Mouse (Mus musculus): ENCODE measurements around the gene Tln1. TPM values are rescaled to one million over a fixed set of nuclear protein-coding genes. Genes with fewer than 3 reads are reported as not detected.

Tln1 gene
- polyA plus RNA-seq, 1 experiment: 197 TPM

DNA sequence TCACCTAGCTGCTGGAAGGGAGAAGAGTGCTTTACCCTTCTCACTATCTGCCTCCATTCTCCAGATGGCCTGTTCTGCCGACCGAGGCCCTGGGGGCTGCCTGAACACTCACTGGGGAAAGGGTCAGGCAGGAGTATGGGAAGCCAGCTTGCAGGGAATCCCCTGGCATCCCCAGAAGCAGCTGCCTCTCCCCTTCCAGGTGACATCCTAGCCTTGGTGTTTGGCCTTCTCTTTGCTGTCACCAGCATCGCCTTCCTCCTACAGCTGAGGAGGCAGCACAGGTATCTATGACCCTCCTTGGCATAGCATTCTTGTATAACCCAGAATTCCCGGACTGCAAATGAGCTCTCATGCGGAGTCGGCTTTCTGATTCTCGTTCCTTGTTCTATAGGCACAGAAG, 49.8 kb downstream of the Tln1 start:
- 68% methylated on average over 7 of the region's 7 CpGs for WGBS
- Histone ChIP-seq H3K4me3 (replicated peaks; ENCODE audit: extremely low read depth, low read depth, low read length) (no peak overlapping the region), H3K4me1 (ENCODE audit: control insufficient read depth, insufficient read depth, low read length) (peaks cover 7% of the 10 kb centered on the region; the same call in 1 of the 2 replicates)
- DNase-seq: no peak
- no peak for TF ChIP-seq POLR2A (IDR thresholded peaks at IDR 0.05; ENCODE audit: borderline replicate concordance, extremely low read depth, low read depth, low read length)

DNA sequence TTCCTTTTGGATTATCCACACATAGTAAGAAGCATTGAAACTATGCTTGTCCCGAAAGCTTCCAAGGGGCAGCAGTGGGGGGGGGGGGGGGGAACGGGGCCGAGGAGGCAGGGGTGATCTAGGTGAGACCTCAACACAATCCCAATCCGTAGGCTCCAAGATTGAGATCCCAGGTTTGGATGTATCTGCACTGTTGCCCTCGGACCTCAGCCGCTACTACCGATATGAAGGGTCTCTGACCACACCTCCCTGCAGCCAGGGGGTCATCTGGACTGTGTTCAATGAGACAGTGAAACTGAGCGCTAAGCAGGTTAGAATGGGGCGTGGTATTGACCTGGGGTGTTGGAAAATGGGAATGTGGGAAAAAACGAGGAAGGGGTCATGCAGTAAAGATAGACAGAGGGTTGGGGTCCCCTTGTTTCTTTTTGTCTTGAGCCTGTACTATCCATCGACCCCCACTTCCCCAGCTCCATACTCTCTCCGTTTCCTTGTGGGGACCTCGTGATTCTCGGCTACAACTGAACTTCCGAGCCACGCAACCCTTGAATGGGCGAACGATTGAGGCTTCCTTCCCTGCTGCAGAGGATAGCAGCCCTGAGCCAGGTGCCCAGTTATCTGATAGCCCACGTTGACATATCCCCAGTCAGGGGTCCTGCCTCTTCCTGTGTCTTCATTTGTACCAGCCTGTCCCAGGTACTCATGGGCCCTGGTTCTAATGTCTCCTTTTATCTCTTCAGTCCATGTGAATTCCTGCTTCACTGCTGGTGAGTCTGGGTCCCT, 50.6 kb downstream of the Tln1 start:
- H3K4me1 ChIP-seq (ENCODE audit: control insufficient read depth, insufficient read depth, low read length): peaks cover 7% of the 10 kb centered on the region; the same call in 1 of the 2 replicates
- TF ChIP-seq POLR2A (IDR thresholded peaks at IDR 0.05; ENCODE audit: borderline replicate concordance, extremely low read depth, low read depth, low read length): no peak
- no peak for TF ChIP-seq CTCF (IDR thresholded peaks at IDR 0.05; ENCODE audit: insufficient read depth, low read length)
- no peak for DNase-seq
- no peak overlapping the region for H3K4me3 ChIP-seq (replicated peaks; ENCODE audit: extremely low read depth, low read depth, low read length)
- 72% methylated on average over 19 of the region's 19 CpGs for WGBS

DNA sequence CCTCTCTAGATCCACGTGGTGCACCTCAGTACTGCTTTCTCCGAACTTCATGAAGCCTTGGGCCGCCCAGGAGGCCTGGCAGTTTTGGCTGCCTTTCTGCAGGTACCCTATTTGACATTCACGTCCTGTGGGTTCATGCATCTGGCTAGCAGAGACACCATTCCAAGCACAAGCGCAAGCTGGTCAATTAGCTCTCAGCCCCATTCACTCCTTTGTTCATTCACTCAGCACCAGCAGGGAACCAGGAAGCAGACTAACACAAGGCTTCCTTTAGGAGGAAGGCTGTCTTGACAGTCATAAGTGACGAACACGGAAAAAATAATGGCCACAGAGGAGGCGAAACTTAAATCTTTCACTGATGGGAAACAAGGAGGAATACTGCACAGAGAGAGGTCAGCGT, 53.4 kb downstream of the Tln1 start:
- no peak for DNase-seq
- 35% methylated on average over 9 of the region's 9 CpGs for WGBS
- no peak for TF ChIP-seq CTCF (IDR thresholded peaks at IDR 0.05; ENCODE audit: insufficient read depth, low read length)
- no peak for TF ChIP-seq POLR2A (IDR thresholded peaks at IDR 0.05; ENCODE audit: borderline replicate concordance, extremely low read depth, low read depth, low read length)
- Histone ChIP-seq H3K4me1 (ENCODE audit: control insufficient read depth, insufficient read depth, low read length) (peaks cover 7% of the 10 kb centered on the region; the same call in 1 of the 2 replicates), H3K4me3 (replicated peaks; ENCODE audit: extremely low read depth, low read depth, low read length) (no peak overlapping the region)

DNA sequence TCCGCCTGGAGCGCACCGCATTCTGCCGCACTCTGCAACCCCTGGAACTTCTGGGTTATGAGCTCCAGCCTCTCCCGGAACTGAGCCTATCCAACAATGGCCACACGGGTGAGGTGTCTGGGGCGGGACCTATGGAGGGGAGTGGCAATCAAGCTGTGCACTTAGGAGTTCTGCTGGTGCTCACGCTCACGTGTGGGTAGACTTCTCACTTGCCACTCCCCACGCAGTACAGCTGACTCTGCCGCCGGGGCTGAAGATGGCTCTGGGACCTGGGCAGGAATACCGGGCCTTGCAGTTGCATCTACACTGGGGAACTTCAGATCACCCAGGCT, 53.9 kb downstream of the Tln1 start:
- 2% methylated on average over 13 of the region's 13 CpGs for WGBS
- Histone ChIP-seq H3K4me3 (replicated peaks; ENCODE audit: extremely low read depth, low read depth, low read length) (peak overlapping the region; percentile 52), H3K4me1 (ENCODE audit: control insufficient read depth, insufficient read depth, low read length) (peaks cover 7% of the 10 kb centered on the region; the same call in 1 of the 2 replicates)
- DNase-seq: peak; percentile 79
- TF ChIP-seq CTCF (IDR thresholded peaks at IDR 0.05; ENCODE audit: insufficient read depth, low read length) (no peak), POLR2A (IDR thresholded peaks at IDR 0.05; ENCODE audit: borderline replicate concordance, extremely low read depth, low read depth, low read length) (peak; percentile 61; the same call in 1 of the 2 replicates)

DNA sequence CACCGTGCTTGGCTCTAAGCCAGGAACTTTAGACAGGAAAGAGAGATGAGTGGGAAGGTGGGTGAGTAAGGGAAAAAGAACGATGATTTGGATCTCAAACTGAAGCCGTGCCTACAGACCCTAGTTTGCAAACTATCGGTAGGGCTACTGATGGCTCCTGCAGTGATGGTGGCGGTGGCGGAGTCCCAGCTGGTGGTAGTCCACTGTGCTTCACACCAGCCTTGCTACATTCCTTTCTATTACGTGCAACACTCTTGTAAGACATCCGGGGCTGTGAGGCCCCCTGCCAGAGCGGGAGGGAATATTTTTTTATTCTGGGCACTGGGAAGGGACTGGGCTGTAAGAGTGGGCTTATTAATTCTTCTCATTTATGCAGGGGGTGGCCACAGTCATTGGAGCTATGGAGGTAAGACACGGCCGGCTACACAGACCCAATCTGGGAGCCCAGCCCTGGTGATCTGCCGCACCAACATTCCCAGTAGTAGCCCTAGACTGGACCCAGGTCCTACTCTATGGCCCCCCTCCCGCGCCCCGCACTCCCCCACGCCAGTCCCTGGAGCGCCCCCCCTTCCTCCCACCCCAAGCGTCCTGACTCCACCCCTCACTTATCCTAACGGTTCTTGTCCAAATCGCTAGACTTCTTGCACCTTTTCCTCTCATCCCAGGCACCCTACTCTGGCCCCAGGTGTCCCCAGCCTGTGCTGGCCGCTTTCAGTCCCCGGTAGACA, 54.4 kb downstream of the Tln1 start:
- 7% methylated on average over 22 of the region's 22 CpGs for WGBS
- peak; percentile 41 for DNase-seq
- H3K4me3 ChIP-seq (replicated peaks; ENCODE audit: extremely low read depth, low read depth, low read length): peak overlapping the region; percentile 52

DNA sequence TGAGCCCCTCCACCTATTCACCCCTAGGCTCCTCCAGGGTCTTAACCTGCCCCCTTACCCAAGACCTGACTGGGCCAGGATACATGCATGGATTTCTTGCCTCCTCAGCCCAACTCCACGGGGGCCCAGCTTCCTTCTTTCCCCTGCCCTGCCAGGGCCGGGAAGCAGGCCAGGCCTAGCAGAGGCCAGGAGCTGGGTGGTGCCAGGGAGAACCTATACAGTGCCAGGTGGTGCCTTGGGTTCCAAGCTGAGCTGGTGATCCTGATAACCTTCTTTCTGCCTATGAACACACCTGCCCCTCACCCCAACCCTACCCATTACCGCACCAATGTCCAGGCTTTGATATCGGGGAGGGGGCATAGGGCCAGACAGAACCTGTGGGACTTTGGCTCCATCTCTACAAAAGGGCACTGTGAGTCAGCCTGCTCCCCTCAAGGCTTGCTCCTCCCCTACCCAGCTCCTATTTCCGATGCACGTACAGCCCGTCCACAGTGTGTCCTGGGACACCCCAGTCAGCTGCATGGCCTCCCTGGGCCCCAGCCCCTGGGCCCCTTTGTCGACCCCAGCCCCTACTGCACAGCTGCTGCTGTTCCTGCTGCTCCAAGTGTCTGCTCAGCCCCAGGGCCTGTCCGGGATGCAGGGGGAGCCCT, 55.8 kb downstream of the Tln1 start, which contains the start of gene Car9:
Gene Car9, plus strand, starts transcription at position 431 of the 650 bp plus-strand sequence.
- Histone ChIP-seq H3K4me3 (replicated peaks; ENCODE audit: extremely low read depth, low read depth, low read length) (no peak within 1 kb of the TSS), H3K4me1 (ENCODE audit: control insufficient read depth, insufficient read depth, low read length) (peaks cover 7% of the 10 kb centered on the region; the same call in 1 of the 2 replicates)
- WGBS: 59% methylated on average over 9 of the region's 9 CpGs
- TF ChIP-seq CTCF (IDR thresholded peaks at IDR 0.05; ENCODE audit: insufficient read depth, low read length) (no peak), POLR2A (IDR thresholded peaks at IDR 0.05; ENCODE audit: borderline replicate concordance, extremely low read depth, low read depth, low read length) (no peak)
- no peak for DNase-seq

More for the DNA sequence above, 54.4 kb downstream of the Tln1 start:
- no peak for TF ChIP-seq CTCF (IDR thresholded peaks at IDR 0.05; ENCODE audit: insufficient read depth, low read length)
- TF ChIP-seq POLR2A (IDR thresholded peaks at IDR 0.05; ENCODE audit: borderline replicate concordance, extremely low read depth, low read depth, low read length): no peak
- peaks cover 7% of the 10 kb centered on the region; the same call in 1 of the 2 replicates for H3K4me1 ChIP-seq (ENCODE audit: control insufficient read depth, insufficient read depth, low read length)

DNA sequence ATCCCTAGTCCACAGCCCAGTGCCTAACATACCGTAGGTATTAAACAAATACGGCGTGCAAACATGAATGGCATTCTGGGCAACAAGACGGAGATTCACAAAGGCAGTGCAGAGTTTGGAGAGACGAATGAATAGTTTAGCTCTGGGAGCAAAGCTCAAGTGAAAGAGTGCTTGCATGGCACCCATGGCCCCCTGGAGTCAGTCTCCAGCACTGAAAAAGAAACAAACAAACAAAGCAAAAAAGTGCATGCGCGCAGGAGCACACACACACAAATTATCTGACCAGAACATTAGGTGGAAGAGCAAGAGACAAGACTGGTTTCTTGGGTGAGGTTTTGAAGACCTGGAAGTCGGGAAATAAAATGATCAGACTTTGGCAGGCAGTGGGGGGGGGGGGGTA, 56.4 kb downstream of the Tln1 start:
- WGBS: 81% methylated on average over 8 of the region's 8 CpGs
- TF ChIP-seq POLR2A (IDR thresholded peaks at IDR 0.05; ENCODE audit: borderline replicate concordance, extremely low read depth, low read depth, low read length) (no peak), CTCF (IDR thresholded peaks at IDR 0.05; ENCODE audit: insufficient read depth, low read length) (no peak)
- Histone ChIP-seq H3K4me1 (ENCODE audit: control insufficient read depth, insufficient read depth, low read length) (peaks cover 7% of the 10 kb centered on the region; the same call in 1 of the 2 replicates), H3K4me3 (replicated peaks; ENCODE audit: extremely low read depth, low read depth, low read length) (no peak overlapping the region)
- no peak for DNase-seq

DNA sequence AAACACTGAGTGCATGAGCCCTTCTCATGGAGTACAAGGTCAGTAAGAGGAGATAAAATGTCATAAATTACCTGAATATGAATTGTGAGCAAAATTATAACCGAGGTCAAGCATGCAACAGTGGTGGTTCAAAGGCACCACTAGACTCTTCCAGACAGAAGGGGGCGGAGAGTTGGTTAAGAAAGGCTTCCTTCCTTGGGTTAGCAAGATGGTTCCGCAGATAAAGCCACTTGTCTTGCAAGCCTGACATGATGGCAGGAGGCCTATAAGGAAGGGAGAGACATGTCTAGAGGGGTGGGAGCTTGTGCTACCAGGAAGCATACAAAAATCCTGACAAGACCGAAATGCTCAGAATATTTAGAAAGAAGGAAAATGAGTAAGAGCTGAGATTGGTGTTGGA, 58.2 kb downstream of the Tln1 start:
- WGBS: 62% methylated on average over 4 of the region's 4 CpGs
- Histone ChIP-seq H3K4me1 (ENCODE audit: control insufficient read depth, insufficient read depth, low read length) (peaks cover 7% of the 10 kb centered on the region; the same call in 1 of the 2 replicates), H3K4me3 (replicated peaks; ENCODE audit: extremely low read depth, low read depth, low read length) (no peak overlapping the region)
- no peak for TF ChIP-seq CTCF (IDR thresholded peaks at IDR 0.05; ENCODE audit: insufficient read depth, low read length)
- TF ChIP-seq POLR2A (IDR thresholded peaks at IDR 0.05; ENCODE audit: borderline replicate concordance, extremely low read depth, low read depth, low read length): no peak
- no peak for DNase-seq

DNA sequence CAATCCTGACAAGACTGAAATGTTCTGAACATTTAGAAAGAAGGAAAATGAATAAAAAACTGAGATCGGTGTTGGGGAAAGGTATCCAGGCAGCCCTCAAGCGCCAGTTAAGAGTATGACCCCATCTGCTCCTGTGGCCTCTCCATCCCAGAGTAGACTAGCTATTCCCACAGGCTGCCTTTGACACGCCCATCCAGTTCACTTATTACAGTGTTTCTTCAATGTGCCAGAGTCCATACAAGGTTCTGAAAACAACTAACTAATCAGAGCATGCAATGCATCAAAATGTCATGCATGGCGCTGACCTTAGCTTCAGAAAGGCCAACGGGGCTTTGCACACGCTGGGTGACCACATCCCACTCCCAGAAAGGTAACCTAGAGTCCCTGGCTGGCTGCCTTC, 59.0 kb downstream of the Tln1 start:
- peaks cover 3% of the 10 kb centered on the region; the same call in 1 of the 2 replicates for H3K4me1 ChIP-seq (ENCODE audit: control insufficient read depth, insufficient read depth, low read length)
- H3K4me3 ChIP-seq (replicated peaks; ENCODE audit: extremely low read depth, low read depth, low read length): no peak overlapping the region
- WGBS: 83% methylated on average over 6 of the region's 6 CpGs
- no peak for DNase-seq
- TF ChIP-seq POLR2A (IDR thresholded peaks at IDR 0.05; ENCODE audit: borderline replicate concordance, extremely low read depth, low read depth, low read length) (no peak), CTCF (IDR thresholded peaks at IDR 0.05; ENCODE audit: insufficient read depth, low read length) (no peak)
